Mouse (Mus musculus) T-cell, adult 2 months (primary cell): ENCODE results near the gene Nlrp4c.
"Not testable (repeated sequence)": the region's sequence is repeated elsewhere in the genome, so short reads cannot be mapped to it uniquely, and the experiment has no call there.

ENCODE experiments used
- DNase-seq: peaks from one replicate; pipeline ENCODE4 v3.0.0; 2022; ENCODE audit warnings: low spot score

Nlrp4c gene

GRCm38 (mm10) chr7:6044861-6045260 is at the start of gene Nlrp4c:
Gene Nlrp4c, plus strand, starts transcription at chr7:6045161.
- DNase-seq: no peak

- no peak for DNase-seq
Measured at GRCm38 (mm10) chr7:6010910-6011309, 34.1 kb upstream of the Nlrp4c start, which contains the start of gene Vmn1r65. Gene Vmn1r65, minus strand, starts transcription at chr7:6011010.

GRCm38 (mm10) chr7:6119501-6119900 is 74.5 kb downstream of the Nlrp4c start:
- DNase-seq: no peak

- not testable (repeated sequence) for DNase-seq
Measured at GRCm38 (mm10) chr7:6120104-6120503, 75.1 kb downstream of the Nlrp4c start.

GRCm38 (mm10) chr7:6121128-6121527 is 76.2 kb downstream of the Nlrp4c start:
- not testable (repeated sequence) for DNase-seq

GRCm38 (mm10) chr7:6126690-6127448 is 81.9 kb downstream of the Nlrp4c start:
- peak; percentile 77 for DNase-seq

- no peak for DNase-seq
Measured at GRCm38 (mm10) chr7:6130346-6130745, 85.4 kb downstream of the Nlrp4c start.

GRCm38 (mm10) chr7:6132646-6133045 is 87.7 kb downstream of the Nlrp4c start:
- no peak for DNase-seq

- no peak for DNase-seq
Measured at GRCm38 (mm10) chr7:6136497-6136896, 91.5 kb downstream of the Nlrp4c start.

- no peak for DNase-seq
Measured at GRCm38 (mm10) chr7:6139295-6139694, 94.3 kb downstream of the Nlrp4c start.

GRCm38 (mm10) chr7:6143991-6144531 is 99.1 kb downstream of the Nlrp4c start:
- no peak for DNase-seq

- DNase-seq: no peak
Measured at GRCm38 (mm10) chr7:6145423-6146188, 100.6 kb downstream of the Nlrp4c start.

- DNase-seq: no peak
Measured at GRCm38 (mm10) chr7:6146194-6146981, 101.4 kb downstream of the Nlrp4c start.

GRCm38 (mm10) chr7:6146982-6147325 is 102.0 kb downstream of the Nlrp4c start:
- no peak for DNase-seq

- no peak for DNase-seq
Measured at GRCm38 (mm10) chr7:6147688-6148087, 102.7 kb downstream of the Nlrp4c start.

- no peak for DNase-seq
Measured at GRCm38 (mm10) chr7:6151266-6151665, 106.3 kb downstream of the Nlrp4c start.

GRCm38 (mm10) chr7:6152036-6152435 is 107.1 kb downstream of the Nlrp4c start:
- DNase-seq: no peak

- DNase-seq: no peak
Measured at GRCm38 (mm10) chr7:6153131-6153530, 108.2 kb downstream of the Nlrp4c start.

GRCm38 (mm10) chr7:6154164-6154563 is 109.2 kb downstream of the Nlrp4c start:
- DNase-seq: no peak
